Mouse (Mus musculus) bone marrow macrophage, adult 2 months (primary cell): ENCODE measurements around the gene Slc23a2. TPM values are rescaled to one million over a fixed set of nuclear protein-coding genes. Genes with fewer than 3 reads are reported as not detected.
A peak's percentile ranks its signal among the peaks of the same experiment; 100 is the strongest.

Experiments used
- H3K27ac ChIP-seq: 2 replicates; pipeline ENCODE4 v1.5.1; 2012; ENCODE audit warnings: low read depth, low read length; ENCODE audit not compliant: insufficient read depth
- H3K4me1 ChIP-seq: 2 replicates; pipeline ENCODE4 v1.6.1; 2012; ENCODE audit warnings: low read length; ENCODE audit not compliant: control insufficient read depth, insufficient read depth
- H3K4me3 ChIP-seq: 2 replicates; pipeline ENCODE4 v1.5.1; 2012; ENCODE audit warnings: mild to moderate bottlenecking, low read length, moderate library complexity; ENCODE audit not compliant: insufficient read depth
- CTCF ChIP-seq: IDR thresholded peaks from 2 replicates; pipeline ENCODE4 v1.5.1; 2012; ENCODE audit warnings: low read depth, mild to moderate bottlenecking, low read length, moderate library complexity
- POLR2A ChIP-seq: IDR thresholded peaks from 2 replicates; pipeline ENCODE4 v1.6.1; 2012; ENCODE audit warnings: mild to moderate bottlenecking, low read depth, low read length, borderline replicate concordance
- polyA plus RNA-seq: library from polyadenylated mRNA; stranded (reverse); fragments of >200 nt; gene quantifications from 2 replicates; pipeline ENCODE4 v1.2.4, GENCODE M21; 2012; ENCODE audit not compliant: missing spikeins, insufficient read depth, insufficient read length

The Slc23a2 gene
- polyA plus RNA-seq, 1 experiment = 53.5 TPM

DNA sequence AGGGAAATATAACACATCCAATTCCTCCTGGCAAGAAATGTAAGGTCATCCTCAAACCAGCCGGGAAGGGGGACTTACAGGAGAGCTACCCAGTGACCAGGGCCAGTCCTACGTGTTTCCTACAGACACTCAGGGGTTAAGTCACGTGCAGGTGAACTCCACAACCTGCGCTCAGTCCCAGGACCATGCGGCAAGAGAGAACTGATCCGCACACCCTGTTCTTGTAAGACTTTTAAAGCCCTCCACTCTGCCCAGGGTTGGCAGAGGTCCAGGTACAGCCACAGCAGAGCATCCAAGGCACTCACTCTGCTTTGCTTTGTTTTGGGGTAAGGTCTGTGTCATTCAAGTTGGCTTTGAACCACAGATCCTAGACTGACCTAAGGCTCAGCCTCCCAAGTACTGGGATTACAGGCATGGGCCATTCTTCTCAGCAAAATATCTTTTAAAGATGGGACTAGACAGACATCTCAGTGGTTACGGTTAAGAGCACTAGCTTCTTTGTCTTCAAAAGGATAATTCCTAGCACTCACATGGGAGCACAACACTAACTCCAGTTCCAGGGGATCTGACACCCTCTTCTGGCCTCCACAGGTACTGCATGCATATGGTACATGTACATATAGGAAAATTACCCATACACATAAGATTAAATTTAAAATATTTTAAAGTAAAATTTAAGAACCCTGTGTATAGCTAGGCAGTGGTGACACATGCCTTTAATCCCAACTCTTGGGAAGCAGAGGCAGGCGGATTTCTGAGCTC, 8.9 kb downstream of the Slc23a2 start:
- TF ChIP-seq CTCF (no peak), POLR2A (no peak)
- no peak overlapping the region for H3K27ac ChIP-seq
- H3K4me3 ChIP-seq = no peak overlapping the region
- H3K4me1 ChIP-seq = peaks cover 42% of the 10 kb centered on the region

DNA sequence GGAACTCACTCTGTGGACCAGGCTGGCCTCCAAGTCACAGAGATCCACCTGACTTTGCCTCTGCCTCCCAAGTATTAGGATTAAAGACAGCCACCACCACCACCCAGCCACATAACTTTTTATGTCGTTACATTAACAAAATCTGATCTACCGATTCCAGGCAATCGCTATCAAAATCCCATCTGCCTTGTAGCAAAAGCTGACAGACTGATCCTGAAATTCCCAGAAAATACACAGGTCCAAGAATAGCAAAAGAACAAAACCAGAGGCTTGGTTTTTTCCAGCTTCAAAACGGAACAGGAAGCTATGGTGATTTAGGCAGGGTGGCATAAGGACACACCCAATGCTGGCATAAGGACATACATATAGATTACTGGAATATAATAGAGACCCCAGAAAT, 10.2 kb downstream of the Slc23a2 start:
- Histone ChIP-seq H3K27ac (no peak overlapping the region), H3K4me3 (no peak overlapping the region), H3K4me1 (peaks cover 45% of the 10 kb centered on the region)
- TF ChIP-seq CTCF = no peak
- TF ChIP-seq POLR2A = no peak

DNA sequence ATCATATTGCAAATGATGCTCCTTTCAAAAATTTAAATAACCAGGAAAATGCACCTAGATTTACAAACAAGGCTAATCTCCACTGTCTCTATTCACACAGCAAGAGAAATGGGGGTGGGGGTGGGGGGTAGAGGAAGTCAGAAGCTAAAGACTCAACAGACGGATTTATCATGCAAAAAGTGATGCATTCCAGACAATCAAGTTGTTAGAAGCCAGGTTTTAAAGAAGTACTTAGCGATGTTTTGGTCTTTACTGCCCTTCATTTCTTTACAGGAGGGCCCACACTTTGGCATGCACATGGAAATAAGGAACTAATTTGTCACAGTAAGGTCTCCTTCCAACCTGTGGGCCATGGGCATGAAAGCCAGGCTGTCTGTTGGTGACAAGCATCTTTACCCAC, 11.5 kb downstream of the Slc23a2 start:
- H3K27ac ChIP-seq = no peak overlapping the region
- no peak overlapping the region for H3K4me3 ChIP-seq
- no peak for TF ChIP-seq CTCF
- TF ChIP-seq POLR2A = no peak
- H3K4me1 ChIP-seq = peaks cover 44% of the 10 kb centered on the region

DNA sequence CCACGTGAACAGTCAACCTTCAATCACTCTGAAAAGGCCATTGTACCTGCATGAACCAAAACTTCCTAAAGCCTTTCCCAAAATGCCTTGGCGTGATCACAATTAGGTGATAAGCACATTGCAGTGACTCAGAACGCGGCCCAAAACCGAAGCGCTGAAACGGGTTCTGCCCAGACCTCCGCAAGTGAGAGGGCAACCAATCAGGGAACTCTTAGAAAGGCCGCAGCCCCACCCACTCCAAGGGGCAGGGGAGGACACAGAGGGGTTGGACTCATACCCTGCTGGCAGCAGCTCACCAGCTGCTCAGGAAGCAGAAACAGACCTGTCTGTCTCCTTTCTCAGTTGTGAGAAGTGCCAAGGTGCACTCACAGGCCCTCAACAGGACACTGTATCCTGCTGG, 13.6 kb downstream of the Slc23a2 start:
- TF ChIP-seq POLR2A (no peak), CTCF (no peak)
- Histone ChIP-seq H3K4me1 (peaks cover 37% of the 10 kb centered on the region), H3K27ac (no peak overlapping the region), H3K4me3 (peak overlapping the region; percentile 13)

DNA sequence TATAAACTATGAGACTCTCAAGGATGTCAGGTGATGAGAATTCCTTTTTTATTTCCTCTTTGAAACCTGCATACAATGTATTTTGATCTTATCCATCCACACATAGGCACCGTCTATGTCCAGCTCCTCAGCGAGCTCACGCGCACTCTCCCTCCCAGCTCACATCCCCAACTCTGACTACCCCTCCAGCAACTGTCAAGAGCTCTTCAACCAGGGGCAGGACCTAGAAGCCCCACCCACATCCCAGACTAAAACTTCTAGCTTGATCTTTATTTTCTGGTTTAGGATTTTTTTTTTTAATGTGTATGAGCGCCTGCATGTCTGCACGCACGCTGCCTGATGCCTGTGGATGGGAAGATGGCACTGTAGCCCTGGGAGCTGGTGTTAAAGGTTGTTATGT, 14.9 kb downstream of the Slc23a2 start:
- Histone ChIP-seq H3K27ac (no peak overlapping the region), H3K4me3 (no peak overlapping the region), H3K4me1 (peaks cover 30% of the 10 kb centered on the region)
- TF ChIP-seq CTCF = no peak
- TF ChIP-seq POLR2A = no peak

DNA sequence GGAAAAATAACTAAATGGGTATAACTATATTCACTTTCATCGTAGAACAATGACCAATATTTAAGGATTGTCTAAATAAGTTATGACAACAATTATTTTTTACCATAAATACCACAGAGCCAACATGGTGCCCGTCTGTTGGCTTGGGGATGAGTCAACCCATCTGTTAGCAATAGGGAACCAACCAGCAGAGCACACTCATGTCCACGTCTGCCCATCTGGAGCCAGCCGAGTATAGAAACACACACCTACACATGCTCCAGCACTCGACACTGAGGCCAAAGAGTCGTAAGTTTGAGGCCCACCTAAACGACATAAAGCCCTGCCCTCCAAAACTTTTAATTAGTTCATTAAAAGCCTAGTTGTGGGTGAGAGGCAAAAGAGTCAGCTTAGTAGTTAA, 15.7 kb downstream of the Slc23a2 start:
- no peak overlapping the region for H3K27ac ChIP-seq
- H3K4me1 ChIP-seq = peaks cover 27% of the 10 kb centered on the region
- H3K4me3 ChIP-seq = no peak overlapping the region
- TF ChIP-seq CTCF (no peak), POLR2A (no peak)

DNA sequence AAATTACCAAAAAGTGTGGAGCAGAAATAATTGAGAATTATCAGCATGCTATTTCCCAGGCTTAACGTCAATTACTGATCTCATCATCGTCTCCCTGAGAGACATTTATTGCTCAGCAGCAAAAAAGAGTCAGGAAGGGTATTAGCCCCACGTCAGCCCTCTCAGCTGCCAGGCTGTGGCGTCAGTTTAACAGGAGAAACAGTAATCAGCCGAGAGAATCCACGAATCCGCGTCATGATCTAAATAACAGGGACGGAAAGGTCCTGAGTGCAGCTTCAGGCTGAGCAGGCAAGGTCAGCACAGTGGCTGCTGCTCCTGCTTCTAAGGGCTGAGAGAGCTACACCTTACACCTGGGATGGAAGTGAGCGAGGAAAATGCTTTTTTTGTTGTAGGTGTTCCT, 17.0 kb downstream of the Slc23a2 start:
- peaks cover 28% of the 10 kb centered on the region for H3K4me1 ChIP-seq
- no peak overlapping the region for H3K4me3 ChIP-seq
- no peak overlapping the region for H3K27ac ChIP-seq
- TF ChIP-seq POLR2A = no peak
- TF ChIP-seq CTCF = no peak

DNA sequence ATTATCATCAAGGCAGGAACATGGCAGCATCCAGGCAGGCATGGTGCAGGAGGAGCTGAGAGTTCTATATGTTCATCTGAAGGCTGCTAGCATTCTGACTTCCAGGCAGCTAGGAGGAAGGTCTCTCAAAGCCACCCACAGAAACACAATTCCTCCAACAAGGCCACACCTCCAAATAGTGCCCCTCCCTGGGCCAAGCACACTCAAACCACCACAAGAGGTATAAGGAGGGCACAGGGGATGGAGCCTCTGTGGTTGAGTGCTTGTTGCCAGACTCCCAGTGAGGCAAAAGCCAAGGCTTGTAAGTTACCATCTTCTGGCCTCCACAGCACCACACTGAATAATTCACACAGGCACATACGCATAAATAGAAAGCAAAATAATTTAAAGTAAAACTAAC, 18.6 kb downstream of the Slc23a2 start:
- no peak overlapping the region for H3K4me3 ChIP-seq
- TF ChIP-seq POLR2A (no peak), CTCF (no peak)
- H3K27ac ChIP-seq = no peak overlapping the region
- peaks cover 30% of the 10 kb centered on the region for H3K4me1 ChIP-seq

DNA sequence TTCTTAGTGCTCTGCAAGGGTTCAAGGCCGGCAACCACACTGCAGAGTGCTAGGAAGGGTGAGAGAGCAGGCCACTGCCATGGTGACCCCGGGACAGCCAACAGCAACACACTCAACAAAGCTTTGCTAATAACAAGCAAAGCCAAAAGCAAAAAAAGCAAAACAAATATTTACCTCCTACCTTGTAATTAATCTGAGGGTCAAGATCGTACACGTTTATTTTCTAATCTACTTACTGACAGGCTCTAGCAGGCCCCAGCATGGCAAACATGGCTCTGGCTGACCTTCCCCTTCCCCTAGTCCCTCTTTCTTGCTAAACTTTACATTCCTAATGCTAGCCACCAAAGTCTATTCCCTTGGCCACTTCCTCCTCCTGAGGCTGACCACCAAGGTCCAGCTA, 21.8 kb downstream of the Slc23a2 start:
- TF ChIP-seq POLR2A = no peak
- no peak for TF ChIP-seq CTCF
- no peak overlapping the region for H3K4me3 ChIP-seq

DNA sequence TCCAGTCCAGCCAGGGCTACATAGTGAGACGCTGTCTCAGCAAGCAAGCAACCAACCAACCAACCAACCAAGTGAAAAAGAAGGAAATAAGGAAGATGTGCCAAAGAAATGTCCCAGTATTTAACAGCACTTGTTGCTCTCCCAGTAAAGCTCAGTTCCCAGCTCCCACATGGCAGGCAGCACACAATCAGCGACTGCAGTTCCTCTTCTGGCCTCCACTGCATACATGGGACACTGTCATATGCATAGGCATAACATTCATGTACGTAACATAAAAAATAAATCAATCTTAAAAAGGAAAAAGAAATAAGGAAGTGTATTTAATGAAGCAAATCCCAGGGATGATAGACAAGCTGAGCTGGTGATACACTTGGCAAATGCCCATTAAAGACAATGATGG, 23.9 kb downstream of the Slc23a2 start:
- Histone ChIP-seq H3K4me3 (no peak overlapping the region), H3K4me1 (peaks cover 40% of the 10 kb centered on the region), H3K27ac (peak overlapping the region; percentile 16)
- no peak for TF ChIP-seq POLR2A
- TF ChIP-seq CTCF = no peak

More for the DNA sequence above, 21.8 kb downstream of the Slc23a2 start:
- no peak overlapping the region for H3K27ac ChIP-seq
- peaks cover 37% of the 10 kb centered on the region for H3K4me1 ChIP-seq
